Mouse (Mus musculus) stomach, postnatal 0 days (tissue): ENCODE results near the gene Sc5d. TPM values are rescaled to one million over a fixed set of nuclear protein-coding genes. Genes with fewer than 3 reads are reported as not detected.
A peak's percentile ranks its signal among the peaks of the same experiment; 100 is the strongest.

ENCODE experiments used
- ATAC-seq: fragments of 200-750 bp; cut with Nextera tagmentation; 2 replicates; pipeline ENCODE4 v1.8.0; 2017; ENCODE audit not compliant: low FRiP score, low TSS enrichment
- DNase-seq: peaks from one replicate; pipeline ENCODE4 v3.0.0-alpha.2; 2016; ENCODE audit warnings: low spot score
- H3K27ac ChIP-seq: fragments of 300-500 bp; sonication (generic); replicated peaks from 2 replicates; pipeline ENCODE4 v1.5.1; 2014; ENCODE audit warnings: mild to moderate bottlenecking, control low read depth
- H3K27me3 ChIP-seq: fragments of 300-500 bp; sonication (generic); 2 replicates; pipeline ENCODE4 v1.6.1; 2014; ENCODE audit warnings: low read length; ENCODE audit not compliant: control insufficient read depth, insufficient read depth
- H3K36me3 ChIP-seq: fragments of 300-500 bp; sonication (generic); 2 replicates; pipeline ENCODE4 v1.6.1; 2014; ENCODE audit warnings: low read length, mixed read lengths; ENCODE audit not compliant: control insufficient read depth, insufficient read depth
- H3K4me1 ChIP-seq: fragments of 300-500 bp; sonication (generic); replicated peaks from 2 replicates; pipeline ENCODE4 v1.6.1; 2014; ENCODE audit warnings: antibody characterized with exemption; ENCODE audit not compliant: control insufficient read depth, insufficient read depth
- H3K4me2 ChIP-seq: fragments of 300-500 bp; sonication (generic); replicated peaks from 2 replicates; pipeline ENCODE4 v1.6.1; 2014; ENCODE audit warnings: low read depth, mild to moderate bottlenecking, control low read depth, moderate library complexity
- H3K4me3 ChIP-seq: fragments of 300-500 bp; sonication (generic); 2 replicates; pipeline ENCODE4 v1.5.1; 2014; ENCODE audit warnings: low read depth, low read length, control low read depth
- H3K9ac ChIP-seq: fragments of 300-500 bp; sonication (generic); 2 replicates; pipeline ENCODE4 v1.6.1; 2014; ENCODE audit warnings: mild to moderate bottlenecking, low read length, control low read depth, mixed read lengths
- H3K9me3 ChIP-seq: fragments of 300-500 bp; sonication (generic); 2 replicates; pipeline ENCODE4 v1.6.1; 2016; ENCODE audit warnings: low read length; ENCODE audit not compliant: control insufficient read depth
- CTCF ChIP-seq: IDR thresholded peaks from 2 replicates; pipeline ENCODE4 v1.5.1; 2016; ENCODE audit warnings: antibody characterized with exemption, low read depth, mild to moderate bottlenecking, moderate library complexity
- EP300 ChIP-seq: optimal IDR thresholded peaks from 2 replicates; pipeline ENCODE3; 2016; ENCODE audit warnings: antibody characterized with exemption
- WGBS: fragments of 180-500 bp; shearing (Covaris S2); extraction: QIAGEN DNeasy Blood & Tissue Kit; methylation state at CpG from one replicate; pipeline ENCODE4 v1.1.7; 2014; 5-methylcytosine and 5-hydroxymethylcytosine counted together
- polyA plus RNA-seq: library from polyadenylated mRNA; unstranded; fragments of >200 nt; fragmentation: Nextera tagmentation; extraction: Ambion mirVana; gene quantifications from 2 replicates; pipeline ENCODE4 v1.2.1, GENCODE M21; 2015

Gene Sc5d
- polyA plus RNA-seq, 1 experiment from 2014 or later = 110 TPM

GRCm38 (mm10) chr9:42214116-42214515, 49.9 kb downstream of the Sc5d start:
- DNase-seq = no peak
- no peak overlapping the region for H3K9ac ChIP-seq
- H3K9me3 ChIP-seq = no peaks in the 10 kb centered on the region
- H3K4me3 ChIP-seq = no peak overlapping the region
- no peaks in the 10 kb centered on the region for H3K4me1 ChIP-seq
- no peak for TF ChIP-seq CTCF
- no peaks in the 10 kb centered on the region for H3K36me3 ChIP-seq
- no peak for ATAC-seq
- 86% methylated on average over 1 of the region's 1 CpGs for WGBS
- H3K27ac ChIP-seq = no peak overlapping the region
- no peak overlapping the region for H3K4me2 ChIP-seq
- no peaks in the 10 kb centered on the region for H3K27me3 ChIP-seq

- Histone ChIP-seq H3K4me2 (no peak overlapping the region), H3K36me3 (no peaks in the 10 kb centered on the region), H3K27me3 (no peaks in the 10 kb centered on the region), H3K27ac (no peak overlapping the region), H3K9ac (no peak overlapping the region), H3K4me3 (no peak overlapping the region), H3K4me1 (no peaks in the 10 kb centered on the region), H3K9me3 (no peaks in the 10 kb centered on the region)
- ATAC-seq (no peak), DNase-seq (no peak)
- 61% methylated on average over 1 of the region's 1 CpGs for WGBS
- no peak for TF ChIP-seq EP300
- TF ChIP-seq CTCF = no peak
These were observed 50.9 kb downstream of the Sc5d start for GRCm38 (mm10) chr9:42213142-42213541.

GRCm38 (mm10) chr9:42209666-42210065, 54.4 kb downstream of the Sc5d start:
- H3K9me3 ChIP-seq = no peaks in the 10 kb centered on the region
- no peak for ATAC-seq
- no peak overlapping the region for H3K4me2 ChIP-seq
- DNase-seq = no peak
- 71% methylated on average over 6 of the region's 6 CpGs for WGBS
- H3K4me1 ChIP-seq = no peaks in the 10 kb centered on the region
- H3K27me3 ChIP-seq = no peaks in the 10 kb centered on the region
- H3K27ac ChIP-seq = no peak overlapping the region
- no peaks in the 10 kb centered on the region for H3K36me3 ChIP-seq
- TF ChIP-seq EP300 = no peak
- TF ChIP-seq CTCF = no peak
- H3K4me3 ChIP-seq = no peak overlapping the region
- H3K9ac ChIP-seq = no peak overlapping the region

GRCm38 (mm10) chr9:42208463-42208862, 55.6 kb downstream of the Sc5d start:
- Histone ChIP-seq H3K27ac (no peak overlapping the region), H3K9me3 (no peaks in the 10 kb centered on the region), H3K36me3 (no peaks in the 10 kb centered on the region), H3K4me1 (no peaks in the 10 kb centered on the region), H3K9ac (no peak overlapping the region), H3K27me3 (no peaks in the 10 kb centered on the region), H3K4me2 (no peak overlapping the region), H3K4me3 (no peak overlapping the region)
- TF ChIP-seq EP300 = no peak
- peak; percentile 73 for TF ChIP-seq CTCF
- WGBS = 36% methylated on average over 5 of the region's 5 CpGs
- ATAC-seq (peak; percentile 78), DNase-seq (peak; percentile 69)

GRCm38 (mm10) chr9:42206750-42207149, 57.3 kb downstream of the Sc5d start:
- Histone ChIP-seq H3K9me3 (no peaks in the 10 kb centered on the region), H3K4me2 (no peak overlapping the region), H3K36me3 (no peaks in the 10 kb centered on the region), H3K27me3 (no peaks in the 10 kb centered on the region), H3K4me1 (no peaks in the 10 kb centered on the region), H3K4me3 (no peak overlapping the region), H3K27ac (peak overlapping the region; percentile 53; the same call in 1 of the 2 replicates), H3K9ac (no peak overlapping the region)
- 73% methylated on average over 1 of the region's 1 CpGs for WGBS
- ATAC-seq (peak; percentile 35; the same call in 1 of the 2 replicates), DNase-seq (no peak)
- no peak for TF ChIP-seq EP300
- TF ChIP-seq CTCF = no peak

- DNase-seq (no peak), ATAC-seq (no peak)
- 0 out of 2 replicates have a peak overlapping the region, but pooled peaks have one; percentile 20 for H3K27ac ChIP-seq
- H3K27me3 ChIP-seq = no peaks in the 10 kb centered on the region
- no peaks in the 10 kb centered on the region for H3K36me3 ChIP-seq
- WGBS = 73% methylated on average over 5 of the region's 5 CpGs
- no peaks in the 10 kb centered on the region for H3K9me3 ChIP-seq
- TF ChIP-seq EP300 = no peak
- TF ChIP-seq CTCF = no peak
- H3K4me2 ChIP-seq = no peak overlapping the region
- no peaks in the 10 kb centered on the region for H3K4me1 ChIP-seq
- no peak overlapping the region for H3K9ac ChIP-seq
- no peak overlapping the region for H3K4me3 ChIP-seq
These were observed 61.8 kb downstream of the Sc5d start for GRCm38 (mm10) chr9:42202271-42202670.

Other genes starting within 250 kb of the Sc5d start
- gene Sorl1, start 140.0 kb downstream of the Sc5d start, polyA plus RNA-seq = 7.1 and 8.8 TPM in 2 replicates
- 0.05 and 0.12 TPM in 2 replicates for gene Tecta, start 135.7 kb upstream of the Sc5d start, polyA plus RNA-seq
- 2.9 and 3.0 TPM in 2 replicates for gene Tbcel, start 243.6 kb upstream of the Sc5d start, polyA plus RNA-seq